Mouse (Mus musculus) heart, postnatal 0 days (tissue): ENCODE measurements around the gene Rbm33. TPM values are rescaled to one million over a fixed set of nuclear protein-coding genes. Genes with fewer than 3 reads are reported as not detected.
A peak's percentile ranks its signal among the peaks of the same experiment; 100 is the strongest.

ENCODE experiments used
- ATAC-seq: fragments of 200-750 bp; cut with Nextera tagmentation; 2 replicates; pipeline ENCODE4 v1.8.0; 2017; ENCODE audit warnings: low read depth, moderate number of reproducible peaks, moderate library complexity; ENCODE audit not compliant: insufficient read depth
- DNase-seq: peaks from one replicate; pipeline ENCODE4 v3.0.0-alpha.2; 2016; ENCODE audit warnings: low spot score
- H3K27ac ChIP-seq: fragments of 300-500 bp; sonication (generic); 2 replicates; pipeline ENCODE4 v1.5.1; 2014; ENCODE audit warnings: low read depth, mild to moderate bottlenecking
- H3K27me3 ChIP-seq: fragments of 300-500 bp; sonication (generic); 2 replicates; pipeline ENCODE4 v1.6.1; 2014; ENCODE audit warnings: low read length, mixed read lengths; ENCODE audit not compliant: control insufficient read depth, insufficient read depth
- H3K36me3 ChIP-seq: fragments of 300-500 bp; sonication (generic); replicated peaks from 2 replicates; pipeline ENCODE4 v1.6.1; 2014; ENCODE audit warnings: low read length, mixed read lengths; ENCODE audit not compliant: control insufficient read depth, insufficient read depth
- H3K4me1 ChIP-seq: fragments of 300-500 bp; sonication (generic); 2 replicates; pipeline ENCODE4 v1.6.1; 2014; ENCODE audit warnings: antibody characterized with exemption; ENCODE audit not compliant: control insufficient read depth, insufficient read depth
- H3K4me2 ChIP-seq: fragments of 300-500 bp; sonication (generic); 2 replicates; pipeline ENCODE4 v1.6.1; 2014; ENCODE audit warnings: low read depth, mild to moderate bottlenecking, low read length, moderate library complexity
- H3K4me3 ChIP-seq: fragments of 300-500 bp; sonication (generic); 2 replicates; pipeline ENCODE4 v1.5.1; 2014; ENCODE audit warnings: low read depth, low read length
- H3K9ac ChIP-seq: fragments of 300-500 bp; sonication (generic); replicated peaks from 2 replicates; pipeline ENCODE4 v1.6.1; 2014; ENCODE audit warnings: low read depth, low read length, mixed read lengths
- H3K9me3 ChIP-seq: fragments of 300-500 bp; sonication (generic); replicated peaks from 2 replicates; pipeline ENCODE4 v1.6.1; 2016; ENCODE audit warnings: low read length; ENCODE audit not compliant: control insufficient read depth
- CTCF ChIP-seq: IDR thresholded peaks from 2 replicates; pipeline ENCODE4 v1.5.1; 2016; ENCODE audit warnings: antibody characterized with exemption, control low read depth, low read depth
- EP300 ChIP-seq: IDR thresholded peaks from 2 replicates; pipeline ENCODE4 v1.6.1; 2016; ENCODE audit warnings: antibody characterized with exemption, low read depth
- WGBS: fragments of 180-500 bp; shearing (Covaris S2); extraction: QIAGEN DNeasy Blood & Tissue Kit; methylation state at CpG from one replicate; pipeline ENCODE4 v1.1.7; 2014; 5-methylcytosine and 5-hydroxymethylcytosine counted together
- polyA plus RNA-seq: library from polyadenylated mRNA; unstranded; fragments of >200 nt; fragmentation: Nextera tagmentation; extraction: Ambion mirVana; gene quantifications from 2 replicates; pipeline ENCODE4 v1.2.1, GENCODE M21; 2015
- total RNA-seq: library from RNA; depleted of rRNA; stranded (reverse); fragments of >200 nt; gene quantifications from 2 replicates; pipeline ENCODE4 v1.2.3, GENCODE M21; 2014; ENCODE audit warnings: low replicate concordance

Rbm33 gene
- total and polyA plus RNA-seq, 2 experiments from 2014 or later = 6.6 to 17.1 TPM

- 94% methylated on average over 2 of the region's 2 CpGs for WGBS
Observed at GRCm38 (mm10) chr5:28397344-28397743, 80.4 kb downstream of the Rbm33 start.

GRCm38 (mm10) chr5:28398736-28399135, 81.8 kb downstream of the Rbm33 start:
- ATAC-seq = no peak
- Histone ChIP-seq H3K4me2 (no peak overlapping the region), H3K9me3 (no peaks in the 10 kb centered on the region), H3K9ac (no peak overlapping the region), H3K27ac (peak overlapping the region; percentile 7; the same call in 1 of the 2 replicates), H3K4me3 (no peak overlapping the region), H3K36me3 (peaks cover 36% of the 10 kb centered on the region), H3K27me3 (no peaks in the 10 kb centered on the region), H3K4me1 (peaks cover 21% of the 10 kb centered on the region)
- TF ChIP-seq EP300 = no peak
- no peak for TF ChIP-seq CTCF
- 55% methylated on average over 3 of the region's 3 CpGs for WGBS
- no peak for DNase-seq

More at GRCm38 (mm10) chr5:28397344-28397743, 80.4 kb downstream of the Rbm33 start:
- no peak overlapping the region for H3K9ac ChIP-seq
- no peaks in the 10 kb centered on the region for H3K27me3 ChIP-seq
- no peak overlapping the region for H3K4me3 ChIP-seq
- H3K4me1 ChIP-seq = peaks cover 15% of the 10 kb centered on the region
- H3K9me3 ChIP-seq = no peaks in the 10 kb centered on the region
- H3K27ac ChIP-seq = no peak overlapping the region
- TF ChIP-seq EP300 (no peak), CTCF (no peak)
- peaks cover 40% of the 10 kb centered on the region for H3K36me3 ChIP-seq
- DNase-seq (no peak), ATAC-seq (no peak)
- no peak overlapping the region for H3K4me2 ChIP-seq

- TF ChIP-seq EP300 = no peak
- no peak for TF ChIP-seq CTCF
- ATAC-seq = no peak
- peaks cover 28% of the 10 kb centered on the region for H3K36me3 ChIP-seq
- 54% methylated on average over 2 of the region's 2 CpGs for WGBS
- H3K9me3 ChIP-seq = no peaks in the 10 kb centered on the region
- no peaks in the 10 kb centered on the region for H3K27me3 ChIP-seq
- no peak for DNase-seq
- no peak overlapping the region for H3K9ac ChIP-seq
- H3K4me1 ChIP-seq = peaks cover 22% of the 10 kb centered on the region
- no peak overlapping the region for H3K4me2 ChIP-seq
- peak overlapping the region; percentile 7 for H3K27ac ChIP-seq
- H3K4me3 ChIP-seq = no peak overlapping the region
Observed at GRCm38 (mm10) chr5:28399451-28400115, 82.7 kb downstream of the Rbm33 start.

DNA sequence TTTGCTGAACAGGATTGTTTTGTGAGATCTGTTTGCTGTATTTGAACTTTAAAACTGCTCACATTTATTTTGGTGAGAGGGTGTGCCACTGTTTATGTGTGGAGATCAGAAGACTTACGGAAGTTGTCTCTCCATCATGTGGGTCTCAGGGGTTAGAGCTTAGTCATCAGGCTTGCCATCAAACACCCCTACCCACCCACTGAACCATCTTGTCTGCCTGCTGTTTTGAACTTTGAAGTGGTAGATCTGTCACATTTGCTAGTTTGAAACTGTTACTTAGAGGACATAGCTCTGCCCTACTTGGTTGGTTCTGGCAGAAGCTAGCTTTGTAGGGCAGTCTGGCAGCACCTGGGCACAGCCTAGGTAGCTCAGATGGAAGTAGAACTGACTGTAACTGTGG, 85.8 kb downstream of the Rbm33 start:
- Histone ChIP-seq H3K9ac (no peak overlapping the region), H3K4me1 (peaks cover 22% of the 10 kb centered on the region), H3K4me2 (no peak overlapping the region), H3K27me3 (no peaks in the 10 kb centered on the region), H3K9me3 (no peaks in the 10 kb centered on the region), H3K36me3 (peaks cover 10% of the 10 kb centered on the region), H3K4me3 (no peak overlapping the region), H3K27ac (no peak overlapping the region)
- 84% methylated on average over 1 of the region's 1 CpGs for WGBS
- TF ChIP-seq EP300 (no peak), CTCF (no peak)
- DNase-seq = no peak
- no peak for ATAC-seq

DNA sequence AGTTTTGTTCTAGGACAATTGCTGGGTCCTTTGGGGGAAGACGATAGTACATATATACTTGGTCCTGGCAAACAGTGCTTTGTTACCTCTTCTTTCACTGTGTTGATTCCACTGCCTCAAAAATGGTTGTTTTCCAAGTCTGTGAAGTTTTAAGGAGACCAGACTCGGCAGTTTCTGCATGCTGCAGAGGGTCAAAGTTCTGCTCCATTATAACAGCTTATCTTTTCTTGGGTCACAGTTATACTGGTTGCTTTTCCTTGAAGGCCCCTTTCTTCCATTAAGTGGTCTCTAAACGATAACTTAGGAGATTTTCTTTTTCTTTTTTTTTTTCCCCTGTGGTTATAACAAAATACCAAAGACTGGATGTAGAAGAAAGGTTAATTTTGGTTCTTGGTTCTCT, 89.7 kb downstream of the Rbm33 start:
- no peak overlapping the region for H3K9ac ChIP-seq
- no peak overlapping the region for H3K27ac ChIP-seq
- peaks cover 7% of the 10 kb centered on the region for H3K4me1 ChIP-seq
- DNase-seq (no peak), ATAC-seq (no peak)
- H3K9me3 ChIP-seq = no peaks in the 10 kb centered on the region
- TF ChIP-seq CTCF (no peak), EP300 (no peak)
- H3K27me3 ChIP-seq = no peaks in the 10 kb centered on the region
- WGBS = 82% methylated on average over 3 of the region's 3 CpGs
- H3K36me3 ChIP-seq = peaks cover 36% of the 10 kb centered on the region
- no peak overlapping the region for H3K4me2 ChIP-seq
- no peak overlapping the region for H3K4me3 ChIP-seq
